Mouse (Mus musculus): Measurements from ENCODE around the gene Elk3. TPM values are rescaled to one million over a fixed set of nuclear protein-coding genes. Genes with fewer than 3 reads are reported as not detected.

The Elk3 gene
- total RNA-seq, 1 experiment from 2014 or later, result 46.4 TPM

- no peak for ATAC-seq (replicated peaks; ENCODE audit: insufficient number of reproducible peaks, low FRiP score, low TSS enrichment, poor library complexity, severe bottlenecking)
These were observed 5.0 kb downstream of the Elk3 start for GRCm38 (mm10) chr10:93305946-93306345.

DNA sequence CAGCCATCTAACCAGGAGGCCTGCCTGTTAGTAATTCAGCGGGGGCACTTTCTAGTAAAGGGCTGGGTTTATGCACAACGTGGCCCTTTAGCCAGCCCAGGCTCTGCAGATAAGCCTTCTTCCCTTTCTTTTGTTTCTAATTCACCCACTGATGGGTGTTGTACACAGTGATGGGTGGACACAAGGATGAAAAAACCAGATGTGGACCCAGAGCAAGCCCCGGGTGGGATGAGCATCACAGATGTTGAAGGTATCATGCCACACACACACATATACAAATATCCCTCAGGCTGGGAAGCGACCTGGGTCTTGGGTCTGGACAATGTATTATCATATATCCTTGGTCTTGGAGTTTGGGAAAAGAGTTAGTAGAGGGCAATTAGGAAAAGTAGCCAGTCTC lies 7.7 kb downstream of the Elk3 start:
- ATAC-seq (replicated peaks; ENCODE audit: insufficient number of reproducible peaks, low FRiP score, low TSS enrichment, poor library complexity, severe bottlenecking), result no peak

- no peak for ATAC-seq (replicated peaks; ENCODE audit: insufficient number of reproducible peaks, low FRiP score, low TSS enrichment, poor library complexity, severe bottlenecking)
These were observed 9.1 kb downstream of the Elk3 start for GRCm38 (mm10) chr10:93301831-93302230.

DNA sequence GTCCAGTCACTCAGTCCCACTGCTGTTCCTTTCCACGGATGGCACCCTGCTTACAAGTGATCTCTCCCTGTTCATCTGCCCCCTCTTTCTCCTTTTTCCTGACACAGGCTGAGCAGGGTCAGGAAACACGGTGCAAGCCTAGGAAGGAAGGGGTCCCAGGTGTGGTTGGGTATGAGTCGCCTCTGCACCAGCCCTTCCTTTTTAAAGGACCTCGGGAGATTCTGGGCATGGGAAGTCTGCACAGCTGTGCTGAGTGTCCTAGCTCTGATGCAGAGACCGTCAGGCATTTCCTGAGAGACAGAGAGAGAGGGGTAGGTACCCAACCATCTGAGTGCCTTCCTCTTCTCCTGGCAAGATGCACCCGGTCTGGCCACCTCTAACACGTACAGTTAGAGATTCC lies 12.7 kb downstream of the Elk3 start:
- ATAC-seq (replicated peaks; ENCODE audit: insufficient number of reproducible peaks, low FRiP score, low TSS enrichment, poor library complexity, severe bottlenecking), result no peak

DNA sequence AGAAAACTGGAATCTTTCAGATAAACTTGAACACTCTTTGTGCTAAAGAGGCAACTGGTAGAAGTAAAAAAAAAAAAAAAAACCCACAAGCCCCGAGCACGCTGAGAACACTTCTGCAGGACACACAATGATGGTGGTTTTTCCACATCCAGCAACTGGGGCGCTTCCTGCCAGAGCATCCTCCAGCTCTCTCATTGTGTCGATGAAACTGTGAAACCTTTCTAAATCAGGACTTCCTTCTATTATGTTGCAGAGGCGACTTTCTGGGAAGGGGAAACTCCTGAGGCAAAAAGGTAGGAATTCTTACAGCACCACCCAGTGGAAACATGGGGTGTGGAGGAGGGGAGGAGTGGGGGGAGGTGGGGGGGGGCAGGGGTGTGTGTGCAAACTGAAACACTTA lies 13.2 kb downstream of the Elk3 start:
- ATAC-seq (replicated peaks; ENCODE audit: insufficient number of reproducible peaks, low FRiP score, low TSS enrichment, poor library complexity, severe bottlenecking), result no peak

DNA sequence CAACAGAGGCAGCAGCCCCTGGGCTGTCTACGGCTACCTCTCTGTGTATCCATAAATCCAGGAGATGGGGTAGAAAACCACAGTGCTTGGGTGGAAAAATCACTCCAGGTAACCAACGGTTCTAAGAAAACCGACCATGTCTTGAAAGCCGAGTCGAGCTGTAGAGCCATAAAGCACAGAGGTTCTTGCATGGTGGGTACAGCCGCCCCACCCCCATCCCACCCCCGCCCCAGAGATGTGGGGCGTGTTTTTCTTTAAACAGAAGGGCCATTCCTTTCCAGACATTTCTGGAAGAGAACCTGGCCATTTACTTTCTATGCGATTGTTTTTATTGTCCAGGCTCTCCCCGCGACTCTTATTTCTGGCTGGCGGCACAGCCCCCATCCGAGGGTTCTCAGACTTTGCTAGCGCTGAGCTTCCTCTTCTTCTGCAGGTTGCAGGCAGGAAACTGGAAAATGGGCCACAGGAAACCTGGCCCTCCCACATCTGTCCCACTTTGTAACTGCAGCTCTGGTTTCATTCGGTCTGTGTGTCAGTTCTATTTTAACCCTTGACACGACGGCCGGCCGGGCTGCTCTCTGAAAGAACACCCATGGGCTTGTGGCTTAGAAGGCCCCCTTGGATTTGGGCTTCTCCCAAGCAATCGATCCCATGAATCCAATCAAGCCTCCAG lies 16.3 kb downstream of the Elk3 start:
- no peak for ATAC-seq (replicated peaks; ENCODE audit: insufficient number of reproducible peaks, low FRiP score, low TSS enrichment, poor library complexity, severe bottlenecking)

- no peak for ATAC-seq (replicated peaks; ENCODE audit: insufficient number of reproducible peaks, low FRiP score, low TSS enrichment, poor library complexity, severe bottlenecking)
These were observed 17.3 kb downstream of the Elk3 start for GRCm38 (mm10) chr10:93293621-93294020.

DNA sequence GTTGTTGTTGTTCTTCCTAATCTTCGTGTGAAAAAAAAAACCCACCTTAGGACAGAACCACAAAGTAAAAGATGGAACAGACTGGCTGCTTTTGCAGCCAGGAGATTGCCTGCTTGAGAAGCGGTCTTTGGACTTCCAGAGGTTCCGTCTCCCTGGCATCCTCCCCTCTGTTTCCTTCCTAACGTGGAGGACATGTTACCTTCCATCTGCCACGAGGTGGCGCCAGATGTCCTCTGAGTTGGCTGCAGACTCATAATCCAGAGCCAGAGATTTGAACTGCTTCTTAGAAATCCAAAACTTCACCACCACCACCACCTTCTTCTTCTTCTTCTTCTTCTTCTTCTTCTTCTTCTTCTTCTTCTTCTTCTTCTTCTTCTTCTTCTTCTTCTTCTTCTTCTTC lies 19.1 kb downstream of the Elk3 start:
- peak; percentile 63; the same call in 1 of the 2 replicates for ATAC-seq (replicated peaks; ENCODE audit: insufficient number of reproducible peaks, low FRiP score, low TSS enrichment, poor library complexity, severe bottlenecking)

- no peak for ATAC-seq (replicated peaks; ENCODE audit: insufficient number of reproducible peaks, low FRiP score, low TSS enrichment, poor library complexity, severe bottlenecking)
These were observed 19.6 kb downstream of the Elk3 start for GRCm38 (mm10) chr10:93291352-93291751.

GRCm38 (mm10) chr10:93289404-93289803 lies 21.5 kb downstream of the Elk3 start:
- no peak for ATAC-seq (replicated peaks; ENCODE audit: insufficient number of reproducible peaks, low FRiP score, low TSS enrichment, poor library complexity, severe bottlenecking)

- no peak for ATAC-seq (replicated peaks; ENCODE audit: insufficient number of reproducible peaks, low FRiP score, low TSS enrichment, poor library complexity, severe bottlenecking)
These were observed 22.6 kb downstream of the Elk3 start for GRCm38 (mm10) chr10:93288336-93288735.

- no peak for ATAC-seq (replicated peaks; ENCODE audit: insufficient number of reproducible peaks, low FRiP score, low TSS enrichment, poor library complexity, severe bottlenecking)
These were observed 23.3 kb downstream of the Elk3 start for GRCm38 (mm10) chr10:93287551-93288145.

DNA sequence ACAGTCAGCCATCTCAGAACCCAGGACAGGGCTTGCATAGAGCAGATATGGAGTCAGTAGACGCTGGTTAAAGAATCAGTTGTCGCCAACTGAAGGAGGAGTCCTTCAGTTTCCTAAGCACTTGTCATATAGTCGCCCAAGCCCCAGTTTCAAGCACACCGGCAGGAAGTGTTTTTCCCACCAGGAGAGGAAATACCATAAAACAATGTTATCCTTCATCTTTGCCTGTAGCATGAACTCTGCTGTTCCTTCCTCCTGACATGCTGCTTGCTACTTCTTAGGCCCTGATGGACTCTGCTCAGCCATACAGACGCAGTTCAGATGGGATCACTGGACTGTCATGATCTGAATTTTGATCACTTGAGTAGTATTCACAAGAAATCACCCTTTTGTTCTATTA lies 25.4 kb downstream of the Elk3 start:
- no peak for ATAC-seq (replicated peaks; ENCODE audit: insufficient number of reproducible peaks, low FRiP score, low TSS enrichment, poor library complexity, severe bottlenecking)

DNA sequence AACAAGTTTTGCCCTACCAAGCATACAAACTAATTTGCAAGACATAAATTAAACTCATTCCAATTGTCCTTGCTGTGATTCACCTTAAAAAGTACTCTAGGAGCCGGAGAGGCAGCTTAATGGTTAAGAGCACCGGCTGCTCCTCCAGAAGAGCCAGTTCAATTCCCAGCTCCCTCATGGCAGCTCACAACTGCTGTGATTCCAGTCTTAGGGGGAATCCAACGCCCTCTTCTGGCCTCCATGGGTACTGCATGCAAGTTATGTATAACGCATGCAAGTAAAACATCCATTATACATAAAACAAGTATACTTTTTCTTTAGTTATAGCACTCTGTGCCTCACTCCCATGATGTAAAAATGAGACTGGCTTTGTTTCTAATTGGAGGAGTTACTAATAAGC lies 27.7 kb downstream of the Elk3 start:
- ATAC-seq (replicated peaks; ENCODE audit: insufficient number of reproducible peaks, low FRiP score, low TSS enrichment, poor library complexity, severe bottlenecking), result no peak

- ATAC-seq (replicated peaks; ENCODE audit: insufficient number of reproducible peaks, low FRiP score, low TSS enrichment, poor library complexity, severe bottlenecking), result no peak
These were observed 28.4 kb downstream of the Elk3 start for GRCm38 (mm10) chr10:93282526-93282964.

GRCm38 (mm10) chr10:93281092-93281491 lies 29.8 kb downstream of the Elk3 start:
- no peak for ATAC-seq (replicated peaks; ENCODE audit: insufficient number of reproducible peaks, low FRiP score, low TSS enrichment, poor library complexity, severe bottlenecking)

- no peak for ATAC-seq (replicated peaks; ENCODE audit: insufficient number of reproducible peaks, low FRiP score, low TSS enrichment, poor library complexity, severe bottlenecking)
These were observed 30.3 kb downstream of the Elk3 start for GRCm38 (mm10) chr10:93280586-93280985.

DNA sequence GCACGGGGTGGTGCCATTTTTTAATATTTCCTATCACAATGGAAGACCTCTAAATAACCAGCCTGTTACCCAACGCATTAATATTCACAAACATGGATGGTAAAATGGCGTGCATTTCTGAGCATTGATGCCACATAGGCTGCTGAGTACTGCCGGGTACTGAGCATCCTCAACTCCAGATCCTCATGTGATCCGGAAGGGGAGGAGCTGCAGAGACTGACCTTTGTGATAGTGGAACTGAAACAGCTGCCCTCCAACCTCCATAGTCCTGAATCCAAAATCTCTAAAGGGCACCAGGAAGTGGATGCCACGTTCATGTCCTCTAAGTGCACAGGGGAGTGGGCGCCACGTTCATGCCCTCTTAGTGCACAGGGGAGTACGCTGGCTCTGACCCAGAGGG lies 31.9 kb downstream of the Elk3 start:
- ATAC-seq (replicated peaks; ENCODE audit: insufficient number of reproducible peaks, low FRiP score, low TSS enrichment, poor library complexity, severe bottlenecking), result peak; percentile 76

- no peak for ATAC-seq (replicated peaks; ENCODE audit: insufficient number of reproducible peaks, low FRiP score, low TSS enrichment, poor library complexity, severe bottlenecking)
These were observed 32.6 kb downstream of the Elk3 start for GRCm38 (mm10) chr10:93278361-93278760.

- ATAC-seq (replicated peaks; ENCODE audit: insufficient number of reproducible peaks, low FRiP score, low TSS enrichment, poor library complexity, severe bottlenecking), result no peak
These were observed 34.1 kb downstream of the Elk3 start for GRCm38 (mm10) chr10:93276857-93277256.

- ATAC-seq (replicated peaks; ENCODE audit: insufficient number of reproducible peaks, low FRiP score, low TSS enrichment, poor library complexity, severe bottlenecking), result no peak
These were observed 34.6 kb downstream of the Elk3 start for GRCm38 (mm10) chr10:93276349-93276763.
